Mouse (Mus musculus) hindbrain, embryonic 14.5 days (tissue): Measurements from ENCODE around the gene Wee2. TPM values are rescaled to one million over a fixed set of nuclear protein-coding genes. Genes with fewer than 3 reads are reported as not detected.

Experiments used
- ATAC-seq: fragments of 200-750 bp; cut with Nextera tagmentation; 2 replicates; pipeline ENCODE4 v1.8.0; 2017; ENCODE audit warnings: moderate number of reproducible peaks, mild to moderate bottlenecking, moderate TSS enrichment, moderate library complexity; ENCODE audit not compliant: low FRiP score
- DNase-seq: peaks from one replicate; pipeline ENCODE4 v3.0.0-alpha.2; 2015; ENCODE audit warnings: low spot score
- H3K27ac ChIP-seq: fragments of 300-500 bp; sonication (generic); 2 replicates; pipeline ENCODE4 v1.5.1; 2014; ENCODE audit warnings: mild to moderate bottlenecking, moderate library complexity
- H3K27me3 ChIP-seq: fragments of 300-500 bp; sonication (generic); 2 replicates; pipeline ENCODE4 v1.6.1; 2014; ENCODE audit warnings: mild to moderate bottlenecking, low read length, mixed read lengths; ENCODE audit not compliant: control insufficient read depth, insufficient read depth
- H3K36me3 ChIP-seq: fragments of 300-500 bp; sonication (generic); replicated peaks from 2 replicates; pipeline ENCODE4 v1.6.1; 2014; ENCODE audit not compliant: control insufficient read depth, insufficient read depth
- H3K4me1 ChIP-seq: fragments of 300-500 bp; sonication (generic); replicated peaks from 2 replicates; pipeline ENCODE4 v1.6.1; 2014; ENCODE audit warnings: antibody characterized with exemption, low read length, mixed read lengths; ENCODE audit not compliant: control insufficient read depth, insufficient read depth
- H3K4me2 ChIP-seq: fragments of 300-500 bp; sonication (generic); replicated peaks from 2 replicates; pipeline ENCODE4 v1.6.1; 2014; ENCODE audit warnings: mild to moderate bottlenecking, moderate library complexity
- H3K4me3 ChIP-seq: fragments of 300-500 bp; sonication (generic); replicated peaks from 2 replicates; pipeline ENCODE4 v1.5.1; 2014; ENCODE audit warnings: mild to moderate bottlenecking, low read length
- H3K9ac ChIP-seq: fragments of 300-500 bp; sonication (generic); 2 replicates; pipeline ENCODE4 v1.6.1; 2014
- H3K9me3 ChIP-seq: fragments of 300-500 bp; sonication (generic); 2 replicates; pipeline ENCODE4 v1.6.1; 2016; ENCODE audit warnings: low read length; ENCODE audit not compliant: control insufficient read depth
- WGBS: fragments of 180-500 bp; shearing (Covaris S2); extraction: QIAGEN DNeasy Blood & Tissue Kit; methylation state at CpG from one replicate; pipeline ENCODE4 v1.1.7; 2014; 5-methylcytosine and 5-hydroxymethylcytosine counted together
- polyA plus RNA-seq: library from polyadenylated mRNA; unstranded; fragments of >200 nt; fragmentation: Nextera tagmentation; extraction: Ambion mirVana; gene quantifications from 2 replicates; pipeline ENCODE4 v1.2.1, GENCODE M21; 2014

Wee2 gene
- 0.13 and 0.17 TPM in 2 replicates for polyA plus RNA-seq

GRCm38 (mm10) chr6:40438936-40439335 lies at the start of gene Wee2:
Wee2 (plus strand) TSS chr6:40439088.
- WGBS = 72% methylated on average over 5 of the region's 5 CpGs
- H3K9me3 ChIP-seq = no peaks in the 10 kb centered on the region
- H3K4me3 ChIP-seq = no peak within 1 kb of the TSS
- H3K27me3 ChIP-seq = no peaks in the 10 kb centered on the region
- no peak for DNase-seq
- H3K36me3 ChIP-seq = no peaks in the 10 kb centered on the region
- H3K27ac ChIP-seq = no peak within 1 kb of the TSS
- no peak within 1 kb of the TSS for H3K9ac ChIP-seq
- H3K4me2 ChIP-seq = no peak within 1 kb of the TSS
- peaks cover 16% of the 10 kb centered on the region for H3K4me1 ChIP-seq
- ATAC-seq = no peak

- H3K36me3 ChIP-seq = peaks cover 25% of the 10 kb centered on the region
- DNase-seq (no peak), ATAC-seq (no peak)
- no peaks in the 10 kb centered on the region for H3K27me3 ChIP-seq
- H3K4me2 ChIP-seq = no peak overlapping the region
- no peak overlapping the region for H3K4me3 ChIP-seq
- no peak overlapping the region for H3K9ac ChIP-seq
- WGBS = 93% methylated on average over 1 of the region's 1 CpGs
- no peaks in the 10 kb centered on the region for H3K9me3 ChIP-seq
- H3K4me1 ChIP-seq = no peaks in the 10 kb centered on the region; the same call in 1 of the 2 replicates
- no peak overlapping the region for H3K27ac ChIP-seq
Observed at GRCm38 (mm10) chr6:40390975-40391374, 47.9 kb upstream of the Wee2 start.

- 7% methylated on average over 3 of the region's 3 CpGs for WGBS
- no peak overlapping the region for H3K27ac ChIP-seq
- no peaks in the 10 kb centered on the region for H3K9me3 ChIP-seq
- DNase-seq (peak; percentile 93), ATAC-seq (peak; percentile 97)
- H3K4me3 ChIP-seq = no peak overlapping the region
- H3K4me2 ChIP-seq = no peak overlapping the region
- peaks cover 20% of the 10 kb centered on the region for H3K36me3 ChIP-seq
- H3K27me3 ChIP-seq = no peaks in the 10 kb centered on the region
- H3K9ac ChIP-seq = no peak overlapping the region
- no peaks in the 10 kb centered on the region; the same call in 1 of the 2 replicates for H3K4me1 ChIP-seq
Observed at GRCm38 (mm10) chr6:40393213-40393612, 45.7 kb upstream of the Wee2 start.

- Histone ChIP-seq H3K9me3 (no peaks in the 10 kb centered on the region), H3K4me2 (no peak overlapping the region), H3K4me3 (no peak overlapping the region), H3K36me3 (peaks cover 68% of the 10 kb centered on the region), H3K27me3 (no peaks in the 10 kb centered on the region), H3K27ac (no peak overlapping the region), H3K4me1 (no peaks in the 10 kb centered on the region), H3K9ac (no peak overlapping the region)
- WGBS = 87% methylated on average over 2 of the region's 2 CpGs
- no peak for DNase-seq
- ATAC-seq = no peak
Observed at GRCm38 (mm10) chr6:40402031-40402430, 36.9 kb upstream of the Wee2 start.

- Histone ChIP-seq H3K4me3 (no peak overlapping the region), H3K27ac (no peak overlapping the region), H3K4me2 (no peak overlapping the region), H3K27me3 (no peaks in the 10 kb centered on the region), H3K4me1 (no peaks in the 10 kb centered on the region), H3K9me3 (no peaks in the 10 kb centered on the region), H3K9ac (no peak overlapping the region), H3K36me3 (peaks cover 78% of the 10 kb centered on the region)
- 95% methylated on average over 4 of the region's 4 CpGs for WGBS
- ATAC-seq = no peak
- DNase-seq = no peak
Observed at GRCm38 (mm10) chr6:40403640-40404285, 35.1 kb upstream of the Wee2 start.

- no peak overlapping the region for H3K9ac ChIP-seq
- H3K4me1 ChIP-seq = no peaks in the 10 kb centered on the region
- H3K4me3 ChIP-seq = no peak overlapping the region
- WGBS = 96% methylated on average over 3 of the region's 3 CpGs
- H3K4me2 ChIP-seq = no peak overlapping the region
- H3K27me3 ChIP-seq = no peaks in the 10 kb centered on the region
- no peak for ATAC-seq
- no peak overlapping the region for H3K27ac ChIP-seq
- H3K9me3 ChIP-seq = no peaks in the 10 kb centered on the region
- H3K36me3 ChIP-seq = peaks cover 45% of the 10 kb centered on the region
- no peak for DNase-seq
Observed at GRCm38 (mm10) chr6:40411085-40411484, 27.8 kb upstream of the Wee2 start.

GRCm38 (mm10) chr6:40413046-40413445 lies 25.8 kb upstream of the Wee2 start:
- Histone ChIP-seq H3K9me3 (no peaks in the 10 kb centered on the region), H3K36me3 (peaks cover 34% of the 10 kb centered on the region), H3K4me3 (no peak overlapping the region), H3K4me2 (no peak overlapping the region), H3K27me3 (no peaks in the 10 kb centered on the region), H3K9ac (no peak overlapping the region), H3K27ac (no peak overlapping the region), H3K4me1 (no peaks in the 10 kb centered on the region)
- ATAC-seq (no peak), DNase-seq (no peak)
- WGBS = 91% methylated on average over 5 of the region's 5 CpGs

GRCm38 (mm10) chr6:40413565-40413964 lies 25.3 kb upstream of the Wee2 start:
- WGBS = 96% methylated on average over 3 of the region's 3 CpGs
- Histone ChIP-seq H3K27ac (no peak overlapping the region), H3K27me3 (no peaks in the 10 kb centered on the region), H3K9ac (no peak overlapping the region), H3K36me3 (peaks cover 34% of the 10 kb centered on the region), H3K4me3 (no peak overlapping the region), H3K9me3 (no peaks in the 10 kb centered on the region), H3K4me2 (no peak overlapping the region), H3K4me1 (no peaks in the 10 kb centered on the region)
- ATAC-seq (no peak), DNase-seq (no peak)

- DNase-seq (no peak), ATAC-seq (no peak)
- Histone ChIP-seq H3K4me2 (no peak overlapping the region), H3K36me3 (peaks cover 34% of the 10 kb centered on the region), H3K4me1 (no peaks in the 10 kb centered on the region), H3K4me3 (no peak overlapping the region), H3K9me3 (no peaks in the 10 kb centered on the region), H3K27me3 (no peaks in the 10 kb centered on the region), H3K9ac (no peak overlapping the region), H3K27ac (no peak overlapping the region)
- WGBS = 82% methylated on average over 5 of the region's 5 CpGs
Observed at GRCm38 (mm10) chr6:40415799-40416198, 23.1 kb upstream of the Wee2 start.

- Histone ChIP-seq H3K27me3 (no peaks in the 10 kb centered on the region), H3K4me1 (no peaks in the 10 kb centered on the region), H3K9me3 (no peaks in the 10 kb centered on the region), H3K9ac (no peak overlapping the region), H3K36me3 (peaks cover 39% of the 10 kb centered on the region), H3K27ac (no peak overlapping the region), H3K4me2 (no peak overlapping the region), H3K4me3 (no peak overlapping the region)
- ATAC-seq = no peak
- 91% methylated on average over 4 of the region's 4 CpGs for WGBS
- no peak for DNase-seq
Observed at GRCm38 (mm10) chr6:40418386-40418785, 20.5 kb upstream of the Wee2 start.
